Mouse (Mus musculus) embryonic facial prominence, embryonic 14.5 days (tissue): ENCODE data around the gene Olfr297. TPM values are rescaled to one million over a fixed set of nuclear protein-coding genes. Genes with fewer than 3 reads are reported as not detected.

ENCODE experiments used
- ATAC-seq: fragments of 200-750 bp; cut with Nextera tagmentation; 2 replicates; pipeline ENCODE4 v1.8.0; 2017; ENCODE audit warnings: low read depth, moderate number of reproducible peaks, moderate TSS enrichment
- DNase-seq: peaks from one replicate; pipeline ENCODE4 v3.0.0-alpha.2; 2015; ENCODE audit warnings: low spot score
- H3K27ac ChIP-seq: fragments of 300-500 bp; sonication (generic); replicated peaks from 2 replicates; pipeline ENCODE4 v1.5.1; 2014; ENCODE audit warnings: low read depth, mild to moderate bottlenecking, low read length, moderate library complexity
- H3K27me3 ChIP-seq: fragments of 300-500 bp; sonication (generic); replicated peaks from 2 replicates; pipeline ENCODE4 v1.6.1; 2014; ENCODE audit warnings: low read length; ENCODE audit not compliant: control insufficient read depth, insufficient read depth
- H3K36me3 ChIP-seq: fragments of 300-500 bp; sonication (generic); 2 replicates; pipeline ENCODE4 v1.6.1; 2014; ENCODE audit warnings: low read length, mixed read lengths; ENCODE audit not compliant: control insufficient read depth, insufficient read depth
- H3K4me1 ChIP-seq: fragments of 300-500 bp; sonication (generic); 2 replicates; pipeline ENCODE4 v1.6.1; 2014; ENCODE audit warnings: antibody characterized with exemption, low read length; ENCODE audit not compliant: control insufficient read depth, insufficient read depth
- H3K4me2 ChIP-seq: fragments of 300-500 bp; sonication (generic); 2 replicates; pipeline ENCODE4 v1.6.1; 2014; ENCODE audit warnings: low read depth, mild to moderate bottlenecking, low read length, moderate library complexity, mixed read lengths
- H3K4me3 ChIP-seq: fragments of 300-500 bp; sonication (generic); 2 replicates; pipeline ENCODE4 v1.5.1; 2014; ENCODE audit warnings: low read depth, mild to moderate bottlenecking, low read length
- H3K9ac ChIP-seq: fragments of 300-500 bp; sonication (generic); 2 replicates; pipeline ENCODE4 v1.6.1; 2014; ENCODE audit warnings: low read depth, mild to moderate bottlenecking, low read length, moderate library complexity, mixed read lengths
- H3K9me3 ChIP-seq: fragments of 300-500 bp; sonication (generic); 2 replicates; pipeline ENCODE4 v1.6.1; 2016; ENCODE audit warnings: low read length; ENCODE audit not compliant: control insufficient read depth
- WGBS: fragments of 180-500 bp; shearing (Covaris S2); extraction: QIAGEN DNeasy Blood & Tissue Kit; methylation state at CpG from one replicate; pipeline ENCODE4 v1.1.7; 2014; 5-methylcytosine and 5-hydroxymethylcytosine counted together
- polyA plus RNA-seq: library from polyadenylated mRNA; unstranded; fragments of >200 nt; fragmentation: Nextera tagmentation; extraction: Ambion mirVana; gene quantifications from 2 replicates; pipeline ENCODE4 v1.2.1, GENCODE M21; 2014

Olfr297 gene
- polyA plus RNA-seq: 0.38 TPM in 1 of 2 replicates, not detected in the other

DNA sequence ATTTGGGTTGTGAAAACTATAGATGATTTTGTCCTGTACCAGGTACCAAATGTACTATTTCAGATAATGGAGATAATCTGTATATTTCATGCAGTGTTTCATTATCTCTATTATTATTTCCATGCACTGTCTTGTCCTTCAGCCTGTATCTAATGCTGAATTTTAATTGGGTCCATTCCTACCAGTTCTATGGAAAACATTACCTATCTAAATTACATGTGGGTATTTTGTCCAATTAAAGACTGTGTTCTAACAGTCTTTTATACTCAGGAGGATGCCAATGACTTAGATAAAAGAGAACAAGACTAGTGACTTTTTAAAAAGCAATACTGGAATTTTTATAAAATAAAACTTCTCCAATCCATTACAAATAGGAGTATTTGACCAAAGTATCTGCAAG lies at the start of gene Olfr297:
Olfr297 (plus strand) TSS at position 301 of the 400 bp plus-strand sequence.
- Histone ChIP-seq H3K27me3 (no peaks in the 10 kb centered on the region), H3K4me1 (no peaks in the 10 kb centered on the region), H3K36me3 (no peaks in the 10 kb centered on the region), H3K9me3 (no peaks in the 10 kb centered on the region), H3K4me3 (no peak within 1 kb of the TSS), H3K27ac (no peak within 1 kb of the TSS), H3K4me2 (no peak within 1 kb of the TSS), H3K9ac (no peak within 1 kb of the TSS)
- ATAC-seq (no peak), DNase-seq (no peak)

- H3K4me2 ChIP-seq: no peak within 1 kb of the TSS
- H3K4me1 ChIP-seq: no peaks in the 10 kb centered on the region
- ATAC-seq (no peak), DNase-seq (no peak)
- no peak within 1 kb of the TSS for H3K9ac ChIP-seq
- no peaks in the 10 kb centered on the region for H3K9me3 ChIP-seq
- no peaks in the 10 kb centered on the region for H3K27me3 ChIP-seq
- no peaks in the 10 kb centered on the region for H3K36me3 ChIP-seq
- WGBS: 76% methylated on average over 1 of the region's 1 CpGs
- no peak within 1 kb of the TSS for H3K27ac ChIP-seq
- no peak within 1 kb of the TSS for H3K4me3 ChIP-seq
These were observed 27.4 kb upstream of the Olfr297 start, which contains the start of gene Olfr298 for GRCm38 (mm10) chr7:86492384-86492783. Olfr298 (minus strand) TSS chr7:86492484.

Other genes starting within 250 kb of the Olfr297 start
- not detected in 2 replicates for gene Olfr310, start 242.8 kb upstream of the Olfr297 start, polyA plus RNA-seq
- not detected in 2 replicates for gene Olfr309, start 206.3 kb upstream of the Olfr297 start, polyA plus RNA-seq
- gene Olfr308, start 194.3 kb upstream of the Olfr297 start, polyA plus RNA-seq: not detected in 2 replicates
- gene Olfr307, start 182.4 kb upstream of the Olfr297 start, polyA plus RNA-seq: not detected in 2 replicates
- not detected in 2 replicates for gene Olfr305, start 153.0 kb upstream of the Olfr297 start, polyA plus RNA-seq
- not detected in 2 replicates for gene Olfr304, start 133.3 kb upstream of the Olfr297 start, polyA plus RNA-seq
- 0.04 TPM in 1 of 2 replicates, not detected in the other for gene Olfr303, start 122.2 kb upstream of the Olfr297 start, polyA plus RNA-seq
- gene Olfr301, start 116.1 kb upstream of the Olfr297 start, polyA plus RNA-seq: not detected in 2 replicates
- gene Olfr299, start 60.0 kb upstream of the Olfr297 start, polyA plus RNA-seq: 0.09 and 0.11 TPM in 2 replicates
- 0.07 and 0.28 TPM in 2 replicates for gene Olfr298, start 27.5 kb upstream of the Olfr297 start, polyA plus RNA-seq
- gene Olfr295, start 63.9 kb downstream of the Olfr297 start, polyA plus RNA-seq: 0.04 TPM in 1 of 2 replicates, not detected in the other
- gene Olfr294, start 96.7 kb downstream of the Olfr297 start, polyA plus RNA-seq: not detected in 2 replicates
- gene Olfr293, start 129.1 kb downstream of the Olfr297 start, polyA plus RNA-seq: 0.17 and 0.39 TPM in 2 replicates
- gene Olfr292, start 168.4 kb downstream of the Olfr297 start, polyA plus RNA-seq: not detected in 2 replicates